Mouse (Mus musculus): ENCODE measurements around the gene Uhrf2. TPM values are rescaled to one million over a fixed set of nuclear protein-coding genes. Genes with fewer than 3 reads are reported as not detected.

Uhrf2 gene
- total RNA-seq, 4 experiments from 2014 or later, result 16.9 to 20.2 (median 19.0) TPM

DNA sequence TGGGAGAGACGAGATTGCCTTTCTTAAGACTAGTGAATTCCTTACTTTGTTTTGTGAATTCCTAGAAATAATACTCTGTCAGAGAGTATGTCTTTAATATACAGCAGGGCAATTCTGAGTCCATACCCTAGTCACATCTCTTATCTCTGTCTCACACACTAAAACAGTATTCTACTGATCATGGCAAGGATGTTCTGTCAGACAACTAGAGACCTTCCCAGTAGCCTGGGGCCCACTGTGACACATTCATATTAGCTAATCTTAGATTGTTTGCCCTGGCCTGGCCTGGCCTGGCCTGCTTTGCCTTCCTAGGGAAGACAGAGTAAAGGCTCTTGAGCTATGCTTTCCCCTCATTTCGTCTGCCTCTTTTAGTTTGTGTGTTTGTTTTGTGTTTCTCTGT is 20.3 kb downstream of the Uhrf2 start:
- DNase-seq (ENCODE audit: low spot score), result no peak

DNA sequence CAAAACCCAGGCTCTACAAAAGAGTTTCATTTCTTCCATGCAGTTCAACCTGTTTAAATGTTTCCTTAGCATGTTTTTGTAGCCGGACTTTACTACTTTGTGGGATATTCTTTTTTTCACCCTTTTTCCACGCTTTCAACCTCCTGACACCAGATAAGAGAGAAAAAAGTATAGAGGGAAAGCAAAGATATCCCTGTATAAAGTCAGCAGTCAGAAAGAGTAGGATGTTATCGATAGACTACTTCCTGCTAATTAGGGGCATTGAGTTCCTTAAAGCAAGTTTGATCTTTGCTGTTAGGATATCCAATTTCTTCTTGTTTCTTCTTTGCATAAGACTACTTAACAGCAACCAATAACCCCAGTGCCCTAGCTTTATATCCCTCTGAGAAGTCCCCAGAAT is 21.2 kb downstream of the Uhrf2 start:
- no peak for DNase-seq (ENCODE audit: low spot score)

DNA sequence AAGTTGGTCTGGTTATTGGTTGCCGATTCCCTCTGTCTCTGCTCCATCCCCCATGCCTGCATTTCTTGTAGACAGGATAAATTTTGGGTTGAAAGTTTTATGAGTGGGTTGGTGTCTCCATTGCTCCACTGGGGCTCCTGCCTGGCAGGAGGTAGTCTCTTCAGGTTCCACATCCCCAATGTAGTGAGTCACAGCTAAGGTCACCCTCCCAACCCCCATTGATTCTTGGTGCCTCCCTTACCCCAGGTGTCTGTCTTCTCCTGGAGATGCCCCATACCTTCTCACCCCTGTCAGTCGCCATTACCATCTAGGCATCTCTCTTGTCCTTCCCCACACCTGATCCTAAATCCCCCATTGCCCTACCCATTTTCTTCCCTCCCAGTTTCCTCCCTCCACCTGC is 23.9 kb downstream of the Uhrf2 start:
- DNase-seq (ENCODE audit: low spot score), result no peak

DNA sequence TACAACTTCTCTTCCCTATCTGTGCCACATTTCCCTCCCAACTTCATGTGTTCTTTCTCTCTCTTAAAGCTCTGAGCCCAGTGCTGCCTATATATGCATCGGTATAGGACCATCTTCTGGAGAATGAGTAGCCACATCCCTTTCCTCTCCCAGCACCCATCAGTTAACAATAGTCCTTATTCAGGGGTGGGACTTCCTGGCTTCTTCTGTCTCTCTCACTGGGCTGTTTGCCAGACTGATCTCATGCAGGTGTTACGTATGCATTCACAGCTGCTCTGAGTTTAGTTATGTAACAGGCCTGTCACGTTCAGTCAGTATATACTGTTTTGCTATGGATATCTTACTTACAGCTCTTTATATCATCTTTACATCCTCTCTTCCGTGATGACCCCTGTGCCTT is 35.5 kb downstream of the Uhrf2 start:
- DNase-seq (ENCODE audit: low spot score), result no peak

DNA sequence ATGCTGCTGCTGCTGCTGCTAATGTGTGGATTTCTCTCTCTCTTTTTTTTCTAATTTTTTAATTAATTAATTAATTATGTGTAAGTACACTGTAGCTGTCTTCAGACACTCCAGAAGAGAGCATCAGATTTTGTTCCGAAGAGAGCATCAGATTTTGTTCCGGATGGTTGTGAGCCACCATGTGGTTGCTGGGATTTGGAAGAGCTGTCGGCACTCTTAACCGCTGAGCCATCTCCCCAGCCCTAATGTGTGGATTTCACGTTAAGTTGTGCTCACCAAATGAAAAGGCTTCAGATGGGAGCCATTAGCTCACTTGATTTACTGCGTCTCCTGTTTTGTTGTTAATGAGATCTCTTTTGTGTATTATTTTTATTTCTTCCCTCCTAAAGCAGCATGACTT is 59.9 kb downstream of the Uhrf2 start:
- no peak for DNase-seq (ENCODE audit: low spot score)

DNA sequence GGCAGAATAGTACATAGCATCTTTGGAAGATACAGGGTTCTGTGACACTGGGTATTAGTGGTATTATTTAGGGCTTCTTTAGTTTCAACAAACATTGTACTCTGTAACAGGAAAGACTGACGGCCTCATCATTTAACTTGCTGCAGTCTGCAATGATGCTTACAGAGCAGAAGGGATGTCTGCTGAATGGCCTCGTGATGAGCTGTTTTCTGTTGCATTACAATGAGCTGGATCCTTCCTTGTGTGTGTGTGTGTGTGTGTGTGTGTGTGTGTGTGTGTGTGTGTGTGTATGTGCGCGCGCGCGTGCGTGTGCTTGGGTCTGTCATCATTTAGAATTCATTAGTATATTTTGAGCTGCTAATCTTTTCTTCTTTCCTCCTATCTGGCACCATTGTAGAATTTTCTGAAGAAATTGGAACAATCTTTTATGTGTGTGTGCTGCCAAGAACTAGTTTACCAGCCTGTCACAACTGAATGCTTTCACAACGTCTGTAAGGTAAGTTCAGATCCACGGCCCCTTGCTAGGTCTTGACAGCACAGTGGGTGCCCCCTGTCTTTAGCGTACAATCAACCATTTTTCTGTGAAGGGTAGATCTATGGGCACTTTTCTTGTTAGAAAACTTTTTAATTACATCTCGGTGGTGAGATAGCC is 61.5 kb downstream of the Uhrf2 start:
- no peak for DNase-seq (ENCODE audit: low spot score)

DNA sequence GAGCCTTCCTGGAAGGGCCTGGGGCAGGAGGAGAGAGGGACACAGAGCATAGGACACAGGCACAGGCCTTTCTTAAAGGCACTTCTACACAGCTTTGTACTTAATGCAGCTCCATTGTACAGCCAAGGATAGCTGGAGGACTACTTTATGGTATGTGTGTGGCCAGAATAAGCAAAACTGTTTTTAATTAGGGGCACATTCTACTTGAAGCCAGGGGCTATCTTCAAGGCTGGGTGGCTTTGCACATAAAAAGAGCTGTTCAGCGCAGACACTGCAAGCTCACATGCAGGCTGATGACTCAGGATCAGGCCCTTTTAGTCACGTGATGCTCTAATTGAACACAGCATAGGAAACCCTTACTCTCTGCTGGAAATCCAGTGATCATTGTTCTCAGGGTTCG is 65.9 kb downstream of the Uhrf2 start:
- DNase-seq (ENCODE audit: low spot score), result no peak

DNA sequence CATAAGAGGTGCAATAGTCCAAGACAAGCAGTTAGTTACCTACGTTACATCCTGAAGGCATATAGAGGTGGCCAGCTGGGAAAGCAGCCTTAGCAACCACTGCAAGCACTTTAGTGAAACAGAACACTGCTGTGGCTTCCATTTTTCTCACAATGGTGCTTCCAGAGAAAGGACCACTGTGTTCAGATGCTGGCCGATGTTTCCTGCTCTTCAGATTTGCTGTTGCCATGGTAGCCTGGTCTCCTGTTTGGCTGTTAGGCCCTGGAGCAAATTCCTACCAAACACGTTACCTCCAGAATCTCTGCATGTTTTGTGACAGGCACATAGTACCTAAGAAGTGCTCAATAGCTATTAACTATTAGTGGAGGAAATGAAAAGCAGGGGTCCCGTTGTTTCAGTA is 66.7 kb downstream of the Uhrf2 start:
- DNase-seq (ENCODE audit: low spot score), result no peak

DNA sequence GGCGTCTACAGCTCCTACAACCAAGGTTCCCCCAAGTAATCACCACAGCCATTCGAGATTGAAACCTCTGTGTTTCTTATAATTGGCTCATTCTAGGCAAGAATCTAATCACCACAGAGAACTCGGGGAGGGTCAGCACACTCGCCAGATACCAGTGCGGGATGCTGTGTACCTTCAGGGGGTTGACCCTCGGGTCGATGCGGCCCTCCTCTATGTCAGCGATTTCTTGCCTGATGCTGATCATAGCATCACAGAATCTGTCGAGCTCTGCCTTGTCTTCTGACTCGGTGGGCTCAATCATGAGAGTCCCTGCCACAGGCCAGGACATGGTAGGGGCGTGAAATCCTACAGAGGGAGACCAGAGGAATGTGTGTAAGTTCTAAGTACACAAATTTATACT is 70.3 kb downstream of the Uhrf2 start:
- DNase-seq (ENCODE audit: low spot score), result no peak

DNA sequence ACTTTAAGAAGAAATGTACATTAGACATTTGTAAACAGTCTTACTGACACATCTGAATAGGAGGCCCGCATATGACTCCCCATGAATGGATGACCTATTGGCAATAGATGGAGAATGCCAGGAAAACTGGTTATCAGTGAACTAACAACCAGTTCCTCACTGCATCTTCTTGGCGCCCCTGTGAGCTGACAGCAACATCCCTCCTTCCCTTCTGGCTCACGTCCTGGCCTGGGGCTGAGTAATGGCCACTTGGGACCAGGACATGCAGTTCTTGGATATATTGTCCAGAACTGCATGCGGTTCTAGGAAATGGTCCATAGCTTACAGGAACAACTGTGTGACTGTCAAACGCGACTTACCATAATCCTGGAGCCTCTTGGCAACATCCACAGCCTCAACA is 72.3 kb downstream of the Uhrf2 start:
- peak; percentile 48 for DNase-seq (ENCODE audit: low spot score)

DNA sequence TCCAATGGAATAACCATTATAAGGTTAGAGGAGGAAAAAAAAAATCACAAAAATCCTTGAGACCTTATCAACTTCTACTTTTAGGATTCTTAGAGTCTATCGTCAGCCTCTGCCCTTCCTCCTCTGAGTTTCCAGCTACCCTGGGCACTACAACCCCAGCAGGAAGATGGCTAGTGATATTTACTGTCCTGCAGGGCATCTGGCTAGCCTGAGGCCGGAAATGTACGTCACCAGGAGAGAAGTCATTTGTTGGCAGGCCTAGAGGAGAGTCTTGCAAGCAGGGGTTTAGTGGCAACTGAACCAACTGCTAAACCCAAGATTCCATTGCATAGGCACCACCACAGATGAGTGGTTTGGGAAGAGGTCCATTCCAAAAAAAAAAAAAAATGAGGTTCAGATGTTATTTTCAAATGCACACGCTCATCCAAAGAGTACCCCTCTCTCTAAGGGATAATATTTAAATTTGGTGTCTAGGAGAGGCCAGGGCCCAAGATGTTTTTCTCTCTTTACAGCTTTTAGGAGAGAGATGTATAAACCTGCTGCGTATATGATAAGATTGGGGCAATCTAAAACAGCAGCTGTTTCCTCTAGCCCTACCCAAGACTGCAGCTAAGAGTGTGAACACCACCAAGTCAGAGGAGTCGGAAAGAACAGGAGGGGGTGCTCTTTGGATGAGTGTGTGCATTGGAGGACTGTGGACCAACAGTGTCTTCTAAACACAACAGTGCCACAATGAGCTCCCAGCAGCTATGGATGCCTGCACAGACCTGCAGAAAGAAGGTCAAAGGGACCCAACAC is 74.9 kb downstream of the Uhrf2 start:
- no peak for DNase-seq (ENCODE audit: low spot score)

DNA sequence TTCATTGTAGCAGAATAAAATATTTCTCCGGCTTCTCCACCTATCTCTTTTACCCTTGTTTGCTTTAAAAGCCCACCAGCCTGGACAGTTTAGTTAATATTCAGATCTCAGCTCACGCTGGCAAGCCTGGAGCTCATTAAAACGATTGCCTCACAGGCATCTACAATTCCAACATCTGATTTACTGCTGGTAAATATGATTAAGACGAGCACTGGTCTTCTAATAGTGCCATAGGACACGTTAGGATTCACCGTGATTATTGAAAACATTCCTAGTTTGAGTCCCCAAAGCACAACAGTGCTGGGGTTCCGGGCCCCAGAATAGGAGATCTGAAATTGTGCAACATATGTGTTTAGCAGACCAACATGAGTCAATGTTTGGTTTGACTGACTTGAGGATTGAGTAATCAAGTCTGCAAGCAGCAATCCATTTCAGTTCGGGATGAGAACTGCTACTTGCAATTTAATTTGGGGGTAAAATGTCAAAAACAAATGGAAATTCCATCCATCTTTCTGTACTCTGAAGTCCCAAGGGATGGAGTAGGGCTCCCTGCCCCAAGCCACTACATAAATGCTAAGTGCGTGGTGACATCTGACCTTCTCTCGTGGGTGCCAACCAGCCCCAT is 77.0 kb downstream of the Uhrf2 start:
- DNase-seq (ENCODE audit: low spot score), result no peak

DNA sequence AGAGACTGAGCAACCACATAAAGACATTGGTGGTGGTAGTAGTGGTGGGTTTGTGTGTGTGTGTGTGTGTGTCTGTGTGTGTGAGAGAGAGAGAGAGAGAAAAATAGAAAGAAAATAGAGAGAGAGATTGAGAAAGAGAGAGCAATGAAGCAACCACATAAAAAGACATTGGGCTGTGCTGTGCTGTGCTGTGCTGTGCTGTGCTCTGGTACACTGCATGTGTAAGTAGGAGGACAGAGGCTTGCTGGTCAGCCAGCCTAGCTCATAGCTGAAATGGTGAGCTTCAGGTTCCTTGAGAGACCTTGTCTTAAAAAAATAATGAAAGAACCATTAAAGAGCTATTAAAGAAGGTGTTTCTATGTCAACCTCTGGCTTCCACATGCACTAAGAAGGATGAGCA is 78.3 kb downstream of the Uhrf2 start:
- DNase-seq (ENCODE audit: low spot score), result no peak

DNA sequence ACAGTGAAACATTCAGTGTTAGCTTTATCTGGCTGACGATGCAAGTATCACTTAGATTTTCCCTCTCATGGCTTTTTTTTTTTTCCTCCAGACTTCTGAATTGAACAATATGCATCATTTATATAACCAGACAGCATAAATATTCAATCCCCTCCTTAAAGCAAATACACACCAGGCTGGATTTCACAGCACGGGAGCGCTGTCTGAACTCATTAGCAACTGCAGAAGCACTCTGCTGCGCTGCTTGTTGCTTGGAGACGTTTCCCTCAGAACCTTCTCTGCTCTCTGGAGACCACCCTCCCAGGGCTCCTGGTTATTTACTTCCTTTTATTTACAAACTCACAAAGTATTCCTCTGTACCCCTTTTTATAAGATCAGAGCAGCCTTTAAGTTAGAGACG is 78.8 kb downstream of the Uhrf2 start:
- no peak for DNase-seq (ENCODE audit: low spot score)

DNA sequence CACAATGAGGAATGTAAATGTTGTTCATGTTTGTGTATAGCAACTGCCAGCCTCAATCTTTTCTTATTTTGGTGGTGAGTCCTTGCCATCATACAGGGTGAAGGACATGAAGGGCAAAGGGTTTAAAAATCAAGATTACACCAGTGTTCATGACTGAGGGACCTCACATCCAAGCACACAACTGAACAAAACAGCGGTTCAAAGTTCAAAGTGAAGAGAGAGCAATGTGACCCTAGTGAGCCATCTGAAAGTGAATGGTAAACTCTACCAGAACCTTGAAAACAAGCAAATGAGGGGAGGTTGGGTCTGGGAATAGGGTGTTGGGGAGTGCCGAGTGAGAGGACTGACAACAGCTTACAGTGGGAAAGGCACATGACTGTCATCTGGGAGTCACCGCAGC is 81.1 kb downstream of the Uhrf2 start:
- DNase-seq (ENCODE audit: low spot score), result no peak

DNA sequence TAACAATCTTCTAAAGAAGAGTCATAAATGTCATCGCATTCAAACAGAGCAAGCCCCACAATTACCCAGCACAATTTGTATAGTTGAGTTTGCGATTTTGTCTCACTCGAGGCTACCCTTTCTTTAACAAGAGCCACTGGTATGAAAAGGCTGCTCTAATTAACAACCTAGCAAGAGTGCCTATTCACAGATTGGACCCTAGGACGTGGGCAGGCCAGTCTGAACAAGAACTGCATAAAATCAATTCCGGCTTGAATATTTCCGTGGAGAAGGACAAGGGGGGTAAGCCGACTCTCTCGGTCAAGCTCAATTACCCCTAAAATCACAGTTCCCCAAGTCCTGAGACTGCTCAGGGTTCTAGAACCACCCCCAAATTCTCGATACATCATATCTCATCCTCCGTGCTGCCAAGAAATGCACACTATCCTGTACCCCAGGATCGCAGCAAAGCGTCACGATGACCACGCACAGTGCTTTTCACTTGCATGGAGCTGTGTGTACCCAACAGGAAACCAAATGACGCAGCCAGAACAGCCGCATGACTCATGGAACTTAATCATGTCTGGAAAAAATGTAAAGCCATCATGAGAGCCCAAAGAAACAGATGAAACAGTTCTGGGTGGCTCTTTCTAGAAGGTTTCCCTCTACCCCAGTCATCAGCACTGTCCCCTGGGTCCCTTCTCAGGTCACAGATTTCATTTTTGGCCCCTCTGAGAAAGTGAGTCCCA is 82.8 kb downstream of the Uhrf2 start:
- no peak for DNase-seq (ENCODE audit: low spot score)

DNA sequence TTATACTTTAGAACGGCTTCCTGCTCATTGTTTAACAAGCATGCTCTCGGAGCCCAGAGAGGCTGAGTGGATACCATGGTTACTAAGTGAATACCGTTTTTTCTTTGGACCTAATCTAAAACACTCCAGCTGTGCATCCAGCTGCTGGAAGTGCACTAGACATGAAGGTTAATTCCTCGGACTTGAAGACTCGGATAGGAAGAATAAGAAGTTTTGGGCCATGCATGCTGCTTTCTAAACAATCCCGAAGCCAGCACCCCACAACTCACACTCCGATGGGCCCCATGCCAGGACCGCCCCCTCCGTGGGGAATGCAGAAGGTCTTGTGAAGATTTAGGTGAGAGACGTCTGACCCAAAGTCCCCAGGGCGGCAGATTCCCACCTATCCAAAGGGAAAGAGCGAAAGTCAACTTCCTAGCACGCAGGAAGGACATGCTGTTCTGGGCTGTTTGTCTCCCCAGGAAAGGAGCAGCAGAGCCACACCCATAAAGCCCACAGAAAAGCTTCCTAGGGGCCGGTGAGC is 84.7 kb downstream of the Uhrf2 start:
- DNase-seq (ENCODE audit: low spot score), result no peak

DNA sequence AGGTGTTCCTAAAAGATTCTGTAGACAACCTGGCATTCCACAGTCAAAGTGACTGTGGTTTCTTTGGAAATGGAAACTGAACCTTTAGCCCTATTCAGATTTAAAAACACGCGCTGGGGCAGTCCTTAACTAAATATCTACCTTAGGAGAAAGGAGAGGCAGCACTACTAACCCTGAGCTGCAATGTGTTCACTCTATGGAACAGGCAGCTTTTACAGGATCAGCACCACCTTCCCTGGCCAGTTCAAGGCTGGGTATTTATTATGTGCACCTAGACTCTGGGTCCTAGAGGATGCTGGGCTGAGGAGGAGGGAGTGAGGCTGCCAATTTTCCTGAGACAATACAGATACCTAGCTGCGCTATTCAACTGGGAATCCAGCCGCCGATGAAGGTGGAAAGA is 85.3 kb downstream of the Uhrf2 start:
- DNase-seq (ENCODE audit: low spot score), result no peak

DNA sequence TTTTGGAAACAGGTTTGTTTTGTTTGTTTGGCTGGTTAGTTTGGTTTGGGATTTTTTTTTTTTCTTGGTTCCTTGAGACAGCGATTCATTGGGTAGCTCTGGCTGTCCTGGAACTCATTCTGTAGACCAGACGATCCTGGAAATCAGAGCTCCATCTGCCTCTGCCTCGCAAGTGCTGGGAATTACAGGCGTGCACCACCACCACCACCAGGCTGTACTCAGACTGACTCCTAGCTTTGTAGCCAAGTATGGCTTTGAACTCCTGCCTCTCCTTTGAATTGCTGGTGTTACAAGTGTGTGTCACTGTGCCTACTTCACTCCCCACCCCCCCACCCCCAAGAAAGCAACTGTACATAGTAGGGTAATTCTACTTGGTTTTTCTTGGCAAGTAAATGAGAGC is 86.9 kb downstream of the Uhrf2 start:
- no peak for DNase-seq (ENCODE audit: low spot score)

DNA sequence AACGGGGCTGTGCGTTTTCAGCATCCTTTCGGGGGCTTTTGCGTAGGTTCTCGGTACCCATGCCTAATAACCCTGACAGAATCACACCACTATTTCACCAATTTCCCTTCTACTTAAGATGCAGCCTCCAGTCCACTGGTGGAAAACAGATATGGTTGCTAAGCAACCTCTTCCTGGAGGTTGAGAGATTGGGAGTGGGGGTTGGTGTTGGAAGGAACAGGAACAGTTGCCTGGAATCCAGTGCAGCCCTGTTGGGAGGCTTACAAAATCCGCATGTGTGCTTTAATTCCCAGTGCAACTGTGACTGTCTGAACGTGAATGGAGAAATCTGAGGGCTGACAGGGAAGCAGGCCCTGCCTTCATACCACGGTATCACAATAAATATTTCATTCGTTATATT is 87.5 kb downstream of the Uhrf2 start:
- DNase-seq (ENCODE audit: low spot score), result peak; percentile 58

DNA sequence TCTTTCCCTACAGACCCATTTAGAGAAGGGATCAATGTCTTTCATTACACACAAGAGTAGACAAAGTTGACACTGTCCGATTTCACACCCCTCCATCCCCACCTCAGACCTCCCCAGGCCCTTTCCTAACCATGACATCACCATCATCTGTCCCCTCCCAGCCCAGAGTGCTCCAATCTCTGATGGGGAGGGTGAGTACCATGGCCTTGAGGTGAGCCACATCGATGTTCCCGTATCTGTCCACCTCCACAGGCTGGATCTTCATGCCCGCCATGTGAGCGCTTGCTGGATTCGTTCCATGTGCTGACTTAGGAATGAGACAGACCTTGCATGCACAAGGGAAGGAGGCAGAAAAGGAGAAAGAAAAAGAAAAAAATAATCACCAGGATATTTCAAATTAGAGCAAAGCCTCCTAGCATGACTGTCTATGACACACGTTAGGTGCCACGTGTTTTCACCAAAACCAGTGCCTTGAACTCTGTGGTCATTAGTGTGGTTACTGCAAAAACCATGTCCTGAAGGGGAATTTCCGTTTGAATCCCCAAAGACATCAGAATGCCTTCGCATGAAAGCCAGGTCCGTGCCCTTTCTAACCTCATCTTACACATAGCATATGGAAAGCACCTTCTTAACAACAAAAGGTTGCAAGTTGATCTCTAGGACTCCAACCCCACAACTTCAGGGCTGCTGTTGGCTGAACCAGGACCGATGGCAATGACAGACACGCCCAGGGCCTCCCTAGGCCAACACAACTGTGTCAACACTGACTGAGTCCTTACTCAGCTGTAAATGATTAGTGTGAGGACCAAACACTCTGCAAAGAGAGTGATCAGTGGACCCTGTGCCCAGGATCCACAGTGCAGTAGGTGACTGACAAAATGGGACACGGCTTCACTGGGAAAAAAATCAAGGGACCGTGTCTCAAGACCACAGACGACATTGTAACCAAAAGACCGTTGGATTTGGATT is 88.3 kb downstream of the Uhrf2 start:
- DNase-seq (ENCODE audit: low spot score), result no peak

Data from heart, adult 8-10 months (tissue).